Mouse (Mus musculus) adrenal gland, postnatal 25 days (tissue): ENCODE measurements around the gene Zfp316. TPM values are rescaled to one million over a fixed set of nuclear protein-coding genes. Genes with fewer than 3 reads are reported as not detected.
A peak's percentile ranks its signal among the peaks of the same experiment; 100 is the strongest.

Source experiments
- DNase-seq: peaks from one replicate; pipeline ENCODE4 v3.0.0; 2021; ENCODE audit warnings: mixed read lengths
- total RNA-seq: library from RNA; stranded (reverse); gene quantifications from 2 replicates; pipeline ENCODE4 v1.2.3, GENCODE M21; 2021

The Zfp316 gene
- total RNA-seq, 1 experiment from 2014 or later = 11.6 TPM

DNA sequence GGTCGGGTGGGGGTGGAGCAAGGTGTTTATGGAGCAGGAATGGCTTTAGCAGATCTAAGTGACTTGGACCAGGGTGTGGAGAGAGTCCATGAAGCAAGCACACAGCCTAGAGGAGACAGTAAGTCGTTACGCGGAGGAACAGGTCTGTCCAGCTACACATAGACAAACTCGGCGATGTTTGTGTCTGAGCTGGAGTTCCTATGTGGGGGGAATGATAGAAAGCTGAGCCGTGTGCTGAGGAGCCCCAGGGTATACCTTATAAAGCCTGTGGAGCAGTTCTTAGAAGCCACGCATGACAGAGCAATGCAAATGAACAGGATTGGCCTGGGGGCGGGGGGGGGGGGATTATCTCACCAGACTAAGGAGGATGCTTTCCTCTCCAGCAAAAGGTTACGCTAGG lies 9.4 kb upstream of the Zfp316 start:
- no peak for DNase-seq

DNA sequence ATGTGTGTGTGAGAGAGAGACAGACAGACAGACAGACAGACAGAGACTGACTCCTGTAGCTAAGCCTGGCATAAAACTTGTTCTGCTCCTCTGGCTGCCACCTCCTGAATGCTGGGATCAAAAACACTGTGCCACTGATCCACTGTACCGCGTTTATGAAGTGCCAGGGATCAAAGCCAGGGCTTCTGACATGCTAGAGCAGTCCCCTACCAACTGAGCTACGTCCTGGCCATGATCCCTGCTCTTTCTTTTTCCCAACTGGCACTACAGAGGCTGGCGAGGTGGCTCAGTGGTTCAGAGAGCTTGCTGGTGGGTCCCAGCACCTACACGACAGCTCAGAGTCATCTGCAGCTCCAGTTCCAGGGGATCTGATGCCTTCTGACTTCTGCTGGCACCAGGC lies 5.9 kb upstream of the Zfp316 start:
- DNase-seq = no peak

DNA sequence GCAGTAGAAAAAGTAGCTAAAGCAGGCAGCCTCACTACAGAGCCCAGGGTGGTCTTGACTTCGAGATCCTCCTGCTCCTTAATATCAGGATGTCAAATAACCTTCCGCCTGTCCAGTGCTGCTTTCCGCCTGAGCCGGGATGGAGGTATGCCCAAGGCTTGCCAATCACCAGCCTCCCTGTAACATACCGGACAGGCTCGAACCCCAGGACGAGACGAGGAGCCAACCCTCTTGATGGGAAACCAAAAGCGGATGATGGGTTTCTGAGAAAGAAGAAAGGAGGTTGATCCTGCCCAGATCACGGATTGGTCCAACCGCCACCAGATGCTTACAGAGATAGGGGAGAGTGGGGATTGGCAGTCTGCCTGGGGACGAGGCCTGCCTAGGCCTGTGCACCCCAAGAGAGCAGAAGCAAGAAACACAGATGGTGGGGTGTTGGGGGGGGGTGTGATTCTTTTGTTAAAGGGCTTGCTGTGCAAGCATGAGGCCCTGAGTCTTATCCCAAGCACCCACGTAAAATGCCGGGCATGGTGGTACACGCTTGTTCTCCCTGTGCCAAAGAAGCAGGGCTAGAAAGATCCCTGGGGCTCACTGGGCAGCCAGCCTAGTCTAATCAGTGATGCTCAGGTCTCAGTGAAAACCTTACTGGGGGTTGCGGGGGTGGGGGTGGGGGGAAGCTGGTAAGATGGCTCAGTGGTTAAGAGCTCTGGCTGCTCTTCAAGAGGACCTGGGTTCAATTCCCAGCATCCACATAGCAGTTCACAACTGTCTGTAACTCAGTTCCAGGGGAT lies 2.9 kb upstream of the Zfp316 start:
- DNase-seq = no peak

DNA sequence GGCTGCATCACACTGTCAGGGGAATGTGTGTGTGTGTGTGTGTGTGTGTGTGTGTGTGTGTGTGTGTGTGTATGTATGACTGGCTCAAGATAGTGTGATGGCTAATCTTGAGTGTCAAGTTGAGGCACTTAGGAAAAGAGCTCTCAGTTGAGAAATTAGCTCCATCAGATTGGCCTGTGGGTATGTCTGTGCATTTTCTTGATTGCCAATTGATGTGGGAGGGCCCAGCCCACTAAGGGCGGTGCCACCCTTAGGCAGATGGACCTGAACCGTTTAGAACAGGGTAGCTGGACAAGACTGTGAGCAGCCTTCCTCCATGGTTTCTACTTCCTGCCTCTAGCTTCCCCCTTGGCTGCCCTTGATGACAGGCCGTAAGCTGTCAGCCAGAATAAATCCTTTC lies 2.3 kb upstream of the Zfp316 start:
- DNase-seq = no peak

DNA sequence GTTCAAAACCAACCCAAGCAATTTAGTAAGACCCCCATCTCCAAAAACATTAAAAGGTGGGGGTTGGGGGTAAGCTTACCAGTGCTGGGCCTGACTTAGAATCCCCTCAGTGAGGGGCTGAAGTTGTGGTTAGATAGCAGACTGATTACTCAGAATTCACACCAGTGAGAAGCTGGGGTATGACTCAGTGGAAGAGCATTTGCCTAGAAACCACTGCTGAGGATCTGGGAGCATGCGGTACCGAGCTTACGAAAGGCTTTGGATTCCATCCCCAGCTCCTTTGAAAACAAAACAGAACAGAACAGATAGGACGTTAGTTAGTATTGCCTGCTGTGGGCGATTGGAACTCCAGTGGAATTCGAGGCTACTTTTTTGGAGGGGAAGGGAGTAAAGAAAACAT lies 1.8 kb upstream of the Zfp316 start:
- DNase-seq = no peak

DNA sequence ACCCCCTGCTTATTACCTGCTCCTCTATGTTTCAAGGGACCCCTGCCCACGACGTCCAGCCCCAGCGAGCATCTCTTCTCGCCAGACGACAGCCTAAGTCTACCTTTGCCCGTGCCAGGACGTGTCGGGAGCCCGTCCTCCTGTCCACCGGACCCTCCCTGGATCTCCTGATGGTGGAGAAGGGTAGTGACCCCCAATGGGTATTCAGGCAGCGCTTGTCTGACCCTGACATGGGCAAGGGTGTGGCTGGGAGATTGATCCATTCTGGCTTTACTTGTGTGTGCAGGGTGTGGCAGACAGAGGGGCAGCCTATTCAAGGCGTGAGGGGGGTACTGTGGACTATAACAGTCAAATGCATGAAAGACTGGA lies 313 bp upstream of the Zfp316 start:
- no peak for DNase-seq

DNA sequence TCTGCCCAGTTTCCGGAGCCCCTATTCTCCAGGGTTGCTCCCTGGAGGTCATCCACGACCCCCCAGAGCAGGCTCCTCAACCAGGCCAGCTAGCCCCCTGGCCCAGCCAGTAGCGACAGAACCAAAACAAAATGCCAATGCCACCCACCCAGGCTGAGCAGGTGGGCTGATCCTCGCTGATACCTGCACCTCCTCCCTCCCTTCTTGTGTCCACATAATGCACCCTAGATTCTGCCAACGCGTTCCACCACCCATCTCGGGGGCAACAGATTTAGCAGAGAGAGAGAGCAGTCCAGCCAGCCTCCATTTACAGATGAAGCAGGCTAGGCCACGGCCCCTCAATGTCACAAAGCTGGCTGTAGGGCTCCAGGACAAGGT lies 848 bp downstream of the Zfp316 start:
- no peak for DNase-seq

DNA sequence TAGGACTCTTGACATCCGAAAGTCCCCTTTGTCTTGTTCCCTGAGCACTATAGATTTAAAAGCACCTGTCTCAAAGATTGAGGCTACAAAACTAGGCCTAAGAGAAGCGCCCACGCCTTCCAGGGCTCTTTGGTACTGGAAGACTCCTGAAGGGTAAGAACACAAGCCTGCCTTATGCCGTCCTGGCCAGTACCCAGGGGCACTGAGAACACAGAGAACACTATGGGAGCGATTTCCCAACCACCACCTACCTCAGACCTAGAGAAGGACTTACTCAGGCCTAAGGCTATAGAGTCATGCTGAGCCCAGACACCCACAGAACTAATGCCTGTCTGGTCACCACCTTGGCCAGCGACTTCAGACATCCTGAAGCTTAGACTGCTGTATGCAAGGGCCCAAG lies 3.0 kb downstream of the Zfp316 start:
- DNase-seq = no peak

DNA sequence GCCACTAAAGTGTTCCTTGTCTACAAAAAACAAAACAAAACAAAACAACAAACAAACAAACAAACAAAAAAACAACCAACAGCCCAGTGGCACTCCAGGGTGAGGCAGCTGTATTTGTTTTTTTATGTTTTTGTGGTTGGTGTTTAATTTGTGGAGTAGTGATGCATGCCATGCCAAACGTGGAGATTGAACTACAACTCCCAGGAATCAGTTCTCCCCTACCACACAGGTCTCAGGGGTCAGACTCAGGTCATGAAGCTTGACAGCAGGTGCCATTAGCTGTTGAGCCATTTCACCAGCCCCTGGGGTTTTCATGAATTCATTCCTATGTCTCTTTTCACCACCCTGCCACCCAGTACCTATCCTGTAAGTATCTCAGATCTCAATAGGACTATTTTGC lies 4.4 kb downstream of the Zfp316 start:
- no peak for DNase-seq

DNA sequence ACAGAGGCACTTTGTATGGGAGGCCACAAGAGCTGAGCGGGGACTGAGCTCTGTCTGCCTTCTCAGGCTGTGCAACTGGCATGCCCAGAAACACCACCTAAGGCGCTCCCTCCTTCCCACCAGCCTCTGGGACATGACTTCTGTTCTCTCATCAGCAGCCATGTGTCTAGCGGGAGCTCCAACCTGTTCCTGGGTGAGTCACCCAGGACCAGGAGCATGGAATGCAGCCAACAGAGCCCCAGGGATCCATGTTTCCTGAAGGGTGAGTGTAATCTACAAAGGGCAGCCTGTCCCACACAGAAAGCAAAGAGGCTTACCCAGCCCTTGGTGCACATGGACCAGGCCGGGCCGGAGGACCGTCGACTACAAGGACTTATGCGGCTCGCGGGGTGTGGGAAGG lies 5.1 kb downstream of the Zfp316 start:
- peak; percentile 28 for DNase-seq

DNA sequence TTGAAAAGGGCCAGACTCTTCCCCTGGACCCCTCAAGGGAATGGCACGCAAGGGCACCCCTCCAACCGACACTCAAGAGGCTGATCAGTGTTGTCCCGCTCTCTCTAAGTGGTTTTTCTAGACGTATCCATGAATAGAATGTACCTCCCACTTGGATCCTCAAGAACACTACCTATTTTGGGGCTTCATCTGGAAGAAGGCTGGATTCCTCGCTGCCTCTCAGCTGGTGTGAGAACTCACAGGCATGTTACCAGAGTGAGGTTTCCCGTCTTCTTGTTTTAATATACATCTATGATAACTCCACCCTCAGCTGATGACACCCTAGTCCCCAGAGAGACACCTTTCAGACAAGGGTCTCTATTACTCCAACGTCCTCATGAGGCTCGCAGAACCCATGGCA lies 8.2 kb downstream of the Zfp316 start:
- DNase-seq = no peak

DNA sequence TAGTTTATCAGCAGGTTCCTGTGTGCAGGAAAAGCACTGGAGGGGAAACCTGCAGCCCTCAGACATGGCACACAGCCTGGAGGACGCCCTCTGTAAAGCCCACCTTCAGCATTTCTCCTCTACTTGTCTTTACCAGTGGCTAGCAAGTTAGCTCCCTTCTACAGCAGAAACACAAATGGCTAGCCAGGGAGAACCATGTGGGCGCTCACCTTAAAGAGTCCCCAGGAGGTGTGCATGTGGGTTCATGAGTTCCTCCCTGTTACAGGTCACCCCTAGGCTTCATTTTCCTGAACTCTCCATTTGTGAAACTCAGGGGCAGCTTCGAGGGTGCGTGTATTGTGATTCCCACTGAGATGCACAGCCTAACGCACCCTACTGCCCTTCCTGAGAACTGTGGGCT lies 14.0 kb downstream of the Zfp316 start:
- DNase-seq = no peak

DNA sequence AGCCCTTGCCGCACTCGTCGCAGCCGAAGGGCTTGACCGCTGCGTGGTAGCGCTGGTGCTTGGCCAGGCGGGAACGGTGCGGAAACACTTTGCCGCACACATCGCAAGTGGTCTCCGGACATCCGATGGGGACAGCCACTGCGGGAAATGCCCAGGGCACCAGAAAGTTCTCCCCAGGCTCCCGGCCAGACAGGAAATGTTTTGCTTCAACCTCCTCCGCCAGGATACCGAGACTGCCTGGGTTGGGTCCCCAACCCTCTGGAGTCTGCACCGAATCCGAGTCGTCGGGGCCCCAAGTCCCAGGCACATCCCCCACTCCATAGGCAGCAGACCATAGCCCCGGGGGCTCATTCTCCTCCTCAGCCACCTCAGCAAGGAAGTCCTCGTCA lies 14.7 kb downstream of the Zfp316 start:
- no peak for DNase-seq

DNA sequence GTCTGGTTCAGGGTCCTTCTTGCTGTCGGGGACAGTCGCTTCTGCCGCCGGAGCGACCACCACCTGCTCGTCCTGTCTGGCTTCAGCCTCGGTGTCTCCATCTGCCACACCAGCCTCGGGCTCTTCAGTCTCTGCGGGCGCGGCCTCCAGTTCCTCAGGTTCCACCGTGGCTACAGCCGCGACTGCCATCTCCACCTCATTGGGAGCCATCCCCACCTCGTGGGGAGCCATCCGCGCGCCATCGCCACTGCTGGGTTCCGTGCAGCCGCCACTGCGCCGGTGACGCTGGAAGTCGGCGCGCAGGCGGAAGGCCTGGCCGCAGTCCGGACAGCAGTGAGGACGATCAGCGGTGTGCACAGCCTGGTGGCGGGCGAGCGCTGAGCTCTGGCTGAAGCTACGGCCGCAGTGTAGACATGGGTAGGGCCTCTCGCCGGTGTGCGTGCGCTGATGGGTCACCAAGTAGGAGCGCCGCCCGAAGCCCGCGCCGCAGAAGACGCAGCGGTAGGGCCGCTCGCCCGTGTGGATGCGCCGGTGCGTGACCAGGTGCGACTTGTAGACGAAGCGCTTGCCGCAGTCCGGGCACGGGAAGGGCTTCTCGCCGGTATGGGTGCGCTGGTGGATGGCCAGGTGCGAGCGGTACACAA lies 15.2 kb downstream of the Zfp316 start:
- DNase-seq = peak; percentile 13

DNA sequence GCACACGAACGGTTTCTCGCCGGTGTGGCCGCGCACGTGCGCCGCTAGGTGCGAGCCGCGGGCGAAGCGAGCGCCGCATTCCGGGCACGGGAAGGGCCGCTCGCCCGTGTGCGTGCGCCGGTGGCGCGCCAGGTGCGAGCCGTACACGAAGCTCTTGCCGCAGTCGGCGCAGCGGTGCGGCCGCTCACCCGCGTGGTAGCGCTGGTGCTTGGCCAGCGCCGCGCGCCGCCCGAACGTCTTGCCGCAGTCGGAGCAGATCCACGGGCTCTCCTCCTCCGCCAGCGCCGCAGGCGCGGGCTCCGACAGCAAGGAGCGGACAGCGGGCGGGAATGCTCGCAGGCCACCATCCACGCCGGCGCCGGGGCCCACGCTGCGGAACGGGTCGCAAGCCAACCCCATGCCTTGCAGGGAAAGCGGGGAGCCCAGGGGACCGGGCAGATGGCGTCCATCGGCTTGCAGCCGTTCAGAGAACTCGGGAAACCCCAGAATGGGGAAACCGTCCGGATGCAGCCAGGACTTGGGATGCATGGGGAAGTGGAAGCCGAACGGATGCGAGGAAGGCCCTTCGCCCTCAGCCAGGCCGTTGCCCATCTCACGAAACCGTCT lies 15.8 kb downstream of the Zfp316 start:
- DNase-seq = peak; percentile 9

DNA sequence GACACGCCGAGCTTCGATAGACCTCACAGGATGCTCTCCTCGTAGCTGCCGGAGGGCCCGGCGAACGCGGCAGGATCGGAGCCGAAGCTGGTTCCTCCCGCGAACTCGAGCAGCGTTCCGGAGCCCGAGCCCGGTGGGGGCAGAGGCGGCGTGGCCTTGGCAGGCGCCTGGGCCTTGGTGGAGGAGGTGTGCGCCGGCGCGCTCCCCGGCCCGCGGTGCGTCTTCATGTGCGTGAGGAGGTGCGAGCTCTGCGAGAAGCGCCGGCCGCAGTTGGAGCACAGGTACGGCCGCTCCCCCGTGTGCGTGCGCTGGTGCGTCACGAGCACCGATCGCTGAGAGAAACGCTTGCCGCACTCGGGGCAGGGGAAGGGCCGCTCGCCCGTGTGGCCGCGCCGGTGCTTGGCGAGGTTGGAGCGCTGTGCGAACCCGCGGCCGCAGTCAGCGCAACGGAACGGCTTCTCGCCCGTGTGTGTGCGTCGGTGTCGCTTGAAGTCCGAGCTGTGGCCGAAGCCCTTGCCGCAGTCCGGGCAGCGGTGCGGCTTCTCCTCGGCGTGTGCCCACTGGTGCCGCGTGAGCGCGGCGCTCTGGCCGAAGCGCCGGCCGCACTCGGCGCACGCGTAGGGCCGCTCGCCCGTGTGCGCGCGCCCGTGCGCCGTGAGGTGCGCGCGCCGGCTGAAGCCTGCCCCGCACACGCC lies 16.5 kb downstream of the Zfp316 start:
- DNase-seq = peak; percentile 23

DNA sequence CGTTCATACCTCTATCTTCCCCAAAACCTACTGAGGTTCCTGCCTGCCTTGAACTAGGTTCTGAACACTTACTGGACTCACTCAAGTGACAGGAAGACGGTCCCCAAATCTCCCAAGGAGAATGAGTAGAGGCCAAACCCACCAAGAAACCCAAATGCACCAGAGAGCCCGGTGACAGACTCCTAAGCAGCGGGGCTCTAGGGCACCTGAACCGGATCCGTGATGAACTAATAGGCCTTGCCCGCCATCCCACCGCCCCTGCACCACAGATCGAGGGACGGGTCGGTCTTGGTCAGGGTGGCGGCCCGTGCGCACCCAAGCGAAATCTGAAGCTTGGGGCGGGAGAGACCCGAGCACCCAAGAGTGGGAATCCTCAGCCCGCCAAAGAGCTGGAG lies 17.0 kb downstream of the Zfp316 start:
- DNase-seq = no peak

DNA sequence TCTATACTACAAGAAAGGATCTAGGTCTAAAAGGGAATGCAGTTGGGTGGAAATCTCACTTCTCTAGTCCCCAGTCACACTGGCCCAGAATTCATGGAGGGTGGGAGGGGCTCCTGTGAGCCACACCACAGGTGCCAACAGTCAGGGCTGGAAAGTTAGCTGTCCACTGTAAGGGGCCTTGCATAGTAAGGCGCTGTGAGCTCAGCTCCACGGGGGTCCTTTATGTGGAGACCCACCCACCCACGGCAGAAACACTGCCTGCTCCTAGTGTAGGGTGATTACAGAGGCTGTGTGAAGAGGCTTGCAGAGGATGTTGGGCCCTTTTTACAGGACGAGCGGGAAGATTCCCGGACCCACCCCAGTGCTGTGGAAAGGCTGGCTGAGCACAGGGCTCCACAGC lies 17.8 kb downstream of the Zfp316 start:
- DNase-seq = no peak

DNA sequence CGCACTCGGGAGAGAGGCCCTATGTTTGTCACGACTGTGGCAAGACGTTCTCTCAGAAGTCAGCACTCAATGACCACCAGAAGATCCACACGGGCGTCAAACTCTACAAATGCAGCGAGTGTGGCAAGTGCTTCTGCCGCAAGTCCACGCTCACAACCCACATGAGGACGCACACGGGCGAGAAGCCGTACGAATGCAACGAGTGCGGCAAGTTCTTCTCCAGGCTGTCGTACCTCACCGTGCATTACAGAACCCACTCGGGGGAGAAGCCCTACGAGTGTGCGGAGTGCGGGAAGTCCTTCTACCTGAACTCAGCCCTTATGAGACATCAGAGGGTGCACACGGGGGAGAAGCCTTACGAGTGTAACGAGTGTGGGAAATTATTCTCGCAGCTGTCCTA lies 24.9 kb downstream of the Zfp316 start:
- DNase-seq = no peak

DNA sequence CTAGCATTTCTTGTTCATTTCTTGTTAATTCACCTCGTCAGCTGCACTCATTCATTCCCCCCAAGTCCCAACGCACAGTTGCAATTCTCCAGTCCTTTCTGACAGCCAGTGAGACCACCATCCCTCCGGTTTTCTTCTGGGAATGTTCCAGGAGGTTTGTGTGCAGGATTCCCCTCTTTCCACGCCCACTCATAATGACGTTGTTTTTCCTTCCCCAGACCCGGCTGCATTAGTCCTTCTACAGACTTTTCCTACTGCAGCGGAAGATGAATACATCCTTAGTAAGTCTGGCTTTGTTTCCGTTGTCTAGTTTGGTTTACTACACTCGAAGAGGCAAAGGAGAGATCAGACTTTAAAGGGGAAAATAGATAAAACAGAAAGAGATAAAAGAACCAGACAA lies 33.8 kb downstream of the Zfp316 start:
- DNase-seq = no peak

DNA sequence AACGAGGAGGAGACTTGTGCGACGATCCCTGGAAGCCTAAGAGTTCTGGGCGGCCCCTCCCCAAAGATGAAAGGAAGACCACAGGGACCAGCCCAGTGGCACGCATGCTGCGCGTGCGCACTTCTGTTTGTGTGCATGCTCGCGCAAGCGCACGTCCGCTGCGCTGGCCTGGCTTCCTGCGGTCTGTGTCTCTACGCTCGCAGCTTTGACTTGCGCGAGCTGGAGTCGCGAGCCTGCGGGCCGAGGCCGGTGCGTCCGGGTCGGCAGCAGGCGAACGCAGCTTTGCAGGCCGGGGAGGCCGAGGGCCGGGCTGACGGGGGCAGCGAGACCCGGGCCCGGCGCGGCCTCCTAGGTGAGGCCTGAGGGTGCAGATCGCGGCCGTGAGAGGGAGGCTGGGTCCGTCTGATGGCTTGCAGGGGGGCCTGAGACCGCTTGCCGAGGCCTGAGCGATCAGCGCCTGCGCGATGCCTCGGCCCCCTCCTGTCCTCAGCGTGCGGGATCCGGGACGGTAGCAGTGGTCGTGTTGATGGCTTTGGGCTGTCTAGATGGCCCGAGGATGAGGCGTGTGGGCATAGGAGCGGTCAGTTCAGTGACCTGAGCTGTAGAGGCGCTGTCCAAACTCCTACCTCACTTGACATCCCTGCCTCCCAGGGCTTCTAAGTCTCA lies 34.7 kb downstream of the Zfp316 start, which contains the start of gene Zfp12:
Gene Zfp12 (plus strand): TSS at position 136 of the 666 bp plus-strand sequence.
- peak; percentile 91 for DNase-seq

DNA sequence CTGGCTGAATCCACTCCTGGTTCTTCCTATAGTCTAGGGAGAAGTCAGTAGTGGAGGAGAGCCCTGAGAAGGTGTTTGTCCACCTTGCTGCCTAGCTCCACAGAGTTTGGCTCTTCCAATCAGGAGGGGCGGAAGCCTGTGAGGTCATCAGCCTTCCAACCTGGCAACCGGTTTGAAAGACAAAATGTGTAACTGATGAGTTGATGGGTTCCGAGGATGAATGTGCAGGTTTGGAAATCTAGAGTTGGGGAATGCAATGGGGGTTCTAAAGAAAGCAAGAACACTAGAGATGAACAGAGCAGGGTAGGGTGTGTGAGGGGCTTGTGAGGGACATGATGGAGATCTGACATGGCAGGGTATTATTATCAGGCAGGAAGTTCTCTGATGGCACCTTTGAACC lies 43.0 kb downstream of the Zfp316 start, which contains the start of gene Spdye4a:
Gene Spdye4a (minus strand): TSS at position 101 of the 400 bp plus-strand sequence.
- DNase-seq = no peak

DNA sequence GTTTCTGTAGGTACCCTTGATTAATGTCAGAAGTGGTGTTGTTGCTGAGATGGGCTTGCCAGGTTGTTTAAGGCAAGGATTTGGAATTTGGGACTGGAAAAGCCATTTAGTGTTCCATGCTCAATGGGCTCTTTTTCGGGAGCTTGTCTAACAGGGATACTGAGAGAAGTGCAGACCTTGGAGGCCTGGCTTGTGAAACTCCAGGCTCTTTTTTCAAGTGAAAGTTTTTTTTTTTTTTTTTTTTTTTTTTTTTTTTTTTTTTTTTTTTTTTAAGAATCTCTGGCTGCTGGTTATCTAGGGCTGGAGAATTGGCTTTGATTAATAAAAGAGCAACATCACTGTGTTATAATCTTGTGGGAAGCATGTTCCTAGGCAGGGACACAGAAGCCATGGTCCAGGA lies 47.5 kb downstream of the Zfp316 start:
- no peak for DNase-seq
